Mouse (Mus musculus): ENCODE results near the gene Pip5k1b.

DNA sequence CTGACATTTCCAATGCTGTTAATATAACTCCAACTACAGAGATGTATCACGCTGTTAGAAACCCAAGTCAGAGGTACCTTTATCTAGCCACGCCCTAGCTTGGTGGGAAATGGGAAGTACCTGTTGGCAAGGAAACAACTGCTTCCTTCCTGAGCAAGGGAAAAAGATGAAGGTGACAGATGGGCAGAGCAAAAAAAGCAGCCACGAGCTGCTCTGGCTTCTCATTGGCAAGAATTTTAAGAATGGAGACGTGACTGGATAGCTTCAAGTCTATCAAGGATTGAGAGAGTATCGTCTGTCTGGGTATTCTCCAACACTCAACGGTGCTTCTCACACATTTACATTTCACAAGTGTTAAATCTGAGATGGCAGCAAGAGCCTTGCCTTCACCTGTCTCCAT lies 80.4 kb downstream of the Pip5k1b start:
- TF ChIP-seq CTCF (IDR thresholded peaks at IDR 0.05; ENCODE audit: borderline replicate concordance, extremely low read depth, insufficient read depth, insufficient read length) (no peak), POLR2A (IDR thresholded peaks at IDR 0.05; ENCODE audit: borderline replicate concordance, extremely low read depth, insufficient read depth, insufficient read length, poor library complexity, severe bottlenecking) (no peak)

All from brain, embryonic 14.5 days (tissue).